In the genomic region with DNA sequence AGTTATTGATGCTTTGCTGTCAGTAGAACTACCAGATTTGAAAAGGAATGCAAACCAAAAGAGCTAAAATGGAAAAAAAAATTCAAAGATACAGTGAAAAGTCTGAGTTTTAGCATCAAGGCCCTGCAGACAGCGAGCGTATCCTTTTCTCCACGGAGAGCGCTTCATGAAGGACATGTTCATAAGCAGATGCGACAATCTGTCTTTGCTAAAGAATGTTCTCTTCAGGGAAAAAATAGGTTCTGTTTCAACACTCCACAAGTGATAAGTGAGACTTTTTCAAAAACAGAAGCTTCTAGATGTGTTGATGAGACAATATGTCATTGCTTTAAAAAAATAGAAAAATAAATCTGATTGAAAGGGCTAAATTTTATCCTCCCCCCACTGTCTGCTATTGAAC, we compare ENCODE assay signal across 25 mouse cellular contexts.
"Had no signal": no experiment of that assay in that cellular context is flagged by ENCODE, and none has a peak within 500 bp of the region (broad histone marks: within the 10 kb centered on the region; RNA-seq: fewer than 3 reads in every experiment).

No protein-coding gene starts in this region.

- DNase-seq: kidney, adult 2 months; kidney, postnatal 36 days; left cerebral cortex, postnatal 4 days; liver; lung, adult 18-20 months; lung, postnatal 10 days; lung, postnatal 36 days; retina, postnatal 1 day; right cerebral cortex, postnatal 25 days; spleen, adult 18-20 months; thymus, adult 18-20 months; thymus, postnatal 36 days had no signal

- H3K9me3 ChIP-seq: limb, embryonic 13.5 days; liver, embryonic 12.5 days; liver, embryonic 15.5 days; lung, embryonic 15.5 days; megakaryocyte, embryonic 14.5 days; midbrain, embryonic 10.5 days; midbrain, embryonic 13.5 days; neural tube, embryonic 13.5 days; stomach, embryonic 15.5 days had no signal

- H3K4me1 ChIP-seq: limb, embryonic 13.5 days; liver, embryonic 12.5 days; liver, embryonic 15.5 days; lung, embryonic 15.5 days; megakaryocyte, embryonic 14.5 days; midbrain, embryonic 10.5 days; midbrain, embryonic 13.5 days; neural tube, embryonic 13.5 days; stomach, embryonic 15.5 days had no signal

- H3K4me3 ChIP-seq: limb, embryonic 13.5 days; liver, embryonic 12.5 days; liver, embryonic 15.5 days; lung, embryonic 15.5 days; megakaryocyte, embryonic 14.5 days; midbrain, embryonic 10.5 days; midbrain, embryonic 13.5 days; myocyte; neural tube, embryonic 13.5 days; stomach, embryonic 15.5 days had no signal

- H3K36me3 ChIP-seq: limb, embryonic 13.5 days; liver, embryonic 12.5 days; liver, embryonic 15.5 days; lung, embryonic 15.5 days; midbrain, embryonic 10.5 days; midbrain, embryonic 13.5 days; neural tube, embryonic 13.5 days; stomach, embryonic 15.5 days had no signal

- ATAC-seq: intestine, postnatal 0 days; liver, embryonic 12.5 days; midbrain, embryonic 13.5 days; midbrain, embryonic 16.5 days had no signal

- H3K27ac ChIP-seq: kidney, postnatal 0 days; limb, embryonic 13.5 days; liver, embryonic 12.5 days; liver, embryonic 15.5 days; lung, embryonic 15.5 days; midbrain, embryonic 10.5 days; midbrain, embryonic 13.5 days; neural tube, embryonic 13.5 days; stomach, embryonic 15.5 days had no signal

- H3K27me3 ChIP-seq: limb, embryonic 13.5 days; liver, embryonic 12.5 days; liver, embryonic 15.5 days; lung, embryonic 15.5 days; megakaryocyte, embryonic 14.5 days; midbrain, embryonic 13.5 days; neural tube, embryonic 13.5 days; stomach, embryonic 15.5 days had no signal
